Mouse (Mus musculus): ENCODE measurements around the gene Cox6a1. TPM values are rescaled to one million over a fixed set of nuclear protein-coding genes. Genes with fewer than 3 reads are reported as not detected.

Cox6a1 gene
- polyA plus RNA-seq, 1 experiment = 3,102 TPM

- DNase-seq (ENCODE audit: low read depth, low spot score) = no peak
- whole genome bisulfite sequencing = 36% methylated on average over 13 of the region's 13 CpGs
These were observed 6.3 kb upstream of the Cox6a1 start for GRCm38 (mm10) chr5:115355070-115355469.

- DNase-seq (ENCODE audit: low read depth, low spot score) = no peak
- 82% methylated on average over 5 of the region's 5 CpGs for WGBS
These were observed 2.6 kb upstream of the Cox6a1 start for GRCm38 (mm10) chr5:115351348-115351747.

- no peak for DNase-seq (ENCODE audit: low read depth, low spot score)
- under 1% methylated on average over 18 of the region's 18 CpGs for WGBS
These were observed 409 bp upstream of the Cox6a1 start for GRCm38 (mm10) chr5:115349225-115349555.

GRCm38 (mm10) chr5:115347564-115347963, 1.2 kb downstream of the Cox6a1 start:
- peak; percentile 53 for DNase-seq (ENCODE audit: low read depth, low spot score)
- 0% methylated on average over 5 of the region's 5 CpGs for WGBS

GRCm38 (mm10) chr5:115341314-115342165, 7.2 kb downstream of the Cox6a1 start:
- no peak for DNase-seq (ENCODE audit: low read depth, low spot score)
- WGBS = 7% methylated on average over 36 of the region's 36 CpGs

GRCm38 (mm10) chr5:115340577-115341313, 8.0 kb downstream of the Cox6a1 start, which contains the start of the genes Gatc and Triap1:
Gatc (minus strand) TSS chr5:115341178.
Triap1 (plus strand) TSS chr5:115341225.
- DNase-seq (ENCODE audit: low read depth, low spot score) = no peak
- WGBS = under 1% methylated on average over 62 of the region's 62 CpGs

GRCm38 (mm10) chr5:115340007-115340406, 8.8 kb downstream of the Cox6a1 start:
- 10% methylated on average over 7 of the region's 7 CpGs for WGBS
- DNase-seq (ENCODE audit: low read depth, low spot score) = no peak

- no peak for DNase-seq (ENCODE audit: low read depth, low spot score)
- WGBS = 62% methylated on average over 3 of the region's 3 CpGs
These were observed 15.2 kb downstream of the Cox6a1 start for GRCm38 (mm10) chr5:115333626-115334025.

GRCm38 (mm10) chr5:115330955-115331354, 17.8 kb downstream of the Cox6a1 start:
- 81% methylated on average over 9 of the region's 9 CpGs for WGBS
- no peak for DNase-seq (ENCODE audit: low read depth, low spot score)

GRCm38 (mm10) chr5:115327610-115328548, 20.9 kb downstream of the Cox6a1 start:
- WGBS = 1% methylated on average over 55 of the region's 55 CpGs

GRCm38 (mm10) chr5:115326875-115327609, 21.7 kb downstream of the Cox6a1 start, which contains the start of gene Srsf9:
Srsf9 (plus strand) TSS chr5:115327177.
- WGBS = under 1% methylated on average over 89 of the region's 97 CpGs
- DNase-seq (ENCODE audit: low read depth, low spot score) = no peak

More at GRCm38 (mm10) chr5:115327610-115328548, 20.9 kb downstream of the Cox6a1 start:
- no peak for DNase-seq (ENCODE audit: low read depth, low spot score)

GRCm38 (mm10) chr5:115326256-115326831, 22.4 kb downstream of the Cox6a1 start:
- 17% methylated on average over 11 of the region's 11 CpGs for WGBS
- DNase-seq (ENCODE audit: low read depth, low spot score) = no peak

GRCm38 (mm10) chr5:115319004-115319940, 29.5 kb downstream of the Cox6a1 start:
- no peak for DNase-seq (ENCODE audit: low read depth, low spot score)
- WGBS = 4% methylated on average over 22 of the region's 22 CpGs

- DNase-seq (ENCODE audit: low read depth, low spot score) = no peak
- WGBS = 14% methylated on average over 10 of the region's 10 CpGs
These were observed 31.0 kb downstream of the Cox6a1 start for GRCm38 (mm10) chr5:115317645-115318328.

- DNase-seq (ENCODE audit: low read depth, low spot score) = no peak
- 20% methylated on average over 14 of the region's 14 CpGs for WGBS
These were observed 31.7 kb downstream of the Cox6a1 start for GRCm38 (mm10) chr5:115316968-115317644.

GRCm38 (mm10) chr5:115313668-115313943, 35.2 kb downstream of the Cox6a1 start:
- DNase-seq (ENCODE audit: low read depth, low spot score) = peak; percentile 80
- WGBS = 30% methylated on average over 5 of the region's 5 CpGs

All from large intestine, adult 2 months (tissue).